Mouse (Mus musculus): ENCODE data around the gene Fxyd1. TPM values are rescaled to one million over a fixed set of nuclear protein-coding genes. Genes with fewer than 3 reads are reported as not detected.

Gene Fxyd1
- total and polyA plus RNA-seq, 3 experiments, result 0.22 TPM; not detected in 2

DNA sequence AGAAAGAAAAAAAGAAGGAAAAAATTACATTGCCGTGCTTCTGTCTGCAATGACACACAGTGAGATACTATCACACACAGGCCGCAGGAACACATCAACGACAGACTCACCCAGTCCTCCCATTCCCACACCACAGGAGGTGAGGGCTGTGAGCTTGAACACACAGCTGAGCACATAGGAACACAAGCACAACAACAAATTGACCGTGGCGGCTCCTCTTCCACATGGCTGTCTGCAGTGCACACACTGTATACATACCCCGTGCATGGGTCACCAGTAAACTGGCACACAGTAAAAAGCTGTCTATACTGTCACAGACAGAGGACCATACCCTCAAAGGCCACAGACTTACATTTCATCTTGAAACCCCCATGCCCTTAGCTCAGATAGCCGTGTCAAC, 551 bp downstream of the Fxyd1 start:
- H3K36me3 ChIP-seq (ENCODE audit: control insufficient read depth in 1 of 2, insufficient read depth in 2 of 2, low read length in 2 of 2), result no peaks in the 10 kb centered on the region
- no peaks in the 10 kb centered on the region for H3K79me2 ChIP-seq (ENCODE audit: control insufficient read depth, insufficient read depth, low read length, poor library complexity)
- H3K27me3 ChIP-seq (ENCODE audit: control insufficient read depth in 1 of 2, insufficient read depth in 2 of 2, low read length in 2 of 2), result no peaks in the 10 kb centered on the region
- no peaks in the 10 kb centered on the region for H3K9me3 ChIP-seq (replicated peaks; ENCODE audit: insufficient read depth, low read length)
- H3K4me1 ChIP-seq (ENCODE audit: control insufficient read depth in 1 of 2, insufficient read depth in 2 of 2, low read length in 2 of 2), result no peaks in the 10 kb centered on the region; a peak in 1 of 4 replicates
- no peak overlapping the region for H3K4me3 ChIP-seq (ENCODE audit: control insufficient read depth in 1 of 2, insufficient read depth in 1 of 2, low read depth in 2 of 2, low read length in 2 of 2)
- TF ChIP-seq POLR2A (IDR thresholded peaks at IDR 0.05; ENCODE audit: control insufficient read depth in 1 of 2, insufficient read depth in 1 of 2, low read depth in 1 of 2, low read length in 2 of 2, poor library complexity in 1 of 2) (no peak), KAT2A (conservative IDR thresholded peaks at IDR 0.05; ENCODE audit: low read depth, low read length) (no peak), ETS1 (IDR thresholded peaks at IDR 0.05; ENCODE audit: low read depth, low read length) (no peak), MEF2A (IDR thresholded peaks at IDR 0.05; ENCODE audit: extremely low read depth, insufficient replicate concordance, low read depth, low read length, poor library complexity, severe bottlenecking) (no peak), ZNF384 (IDR thresholded peaks at IDR 0.05; ENCODE audit: low read depth, low read length) (no peak)
- H3K9ac ChIP-seq (ENCODE audit: control insufficient read depth, low read depth, low read length, poor library complexity, severe bottlenecking), result no peak overlapping the region
- H3K27ac ChIP-seq (ENCODE audit: control insufficient read depth, low read depth, low read length), result no peak overlapping the region
- DNase-seq (ENCODE audit: low read depth, low spot score), result no peak

DNA sequence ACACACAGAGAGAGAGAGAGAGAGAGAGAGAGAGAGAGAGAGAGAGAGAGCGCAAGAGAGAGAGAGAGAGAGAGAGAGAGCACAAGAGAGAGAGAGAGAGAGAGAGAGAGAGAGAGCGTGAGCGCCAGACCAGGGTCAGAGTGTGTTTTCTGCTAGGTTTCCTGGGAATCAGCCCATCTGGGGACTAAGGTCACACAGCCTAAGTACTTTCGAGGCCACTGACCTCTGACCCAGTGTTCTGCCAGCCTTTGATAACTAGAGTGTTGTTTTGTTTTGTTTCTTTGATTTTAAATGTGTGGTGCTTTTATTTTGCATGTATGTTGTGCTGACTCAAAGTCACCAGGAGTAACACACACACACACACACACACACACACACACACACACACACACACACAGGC, 1.1 kb downstream of the Fxyd1 start:
- H3K27me3 ChIP-seq (ENCODE audit: control insufficient read depth in 1 of 2, insufficient read depth in 2 of 2, low read length in 2 of 2), result no peaks in the 10 kb centered on the region
- no peaks in the 10 kb centered on the region for H3K79me2 ChIP-seq (ENCODE audit: control insufficient read depth, insufficient read depth, low read length, poor library complexity)
- H3K9me3 ChIP-seq (replicated peaks; ENCODE audit: insufficient read depth, low read length), result no peaks in the 10 kb centered on the region
- H3K4me3 ChIP-seq (ENCODE audit: control insufficient read depth in 1 of 2, insufficient read depth in 1 of 2, low read depth in 2 of 2, low read length in 2 of 2), result no peak overlapping the region
- H3K9ac ChIP-seq (ENCODE audit: control insufficient read depth, low read depth, low read length, poor library complexity, severe bottlenecking), result no peak overlapping the region
- H3K36me3 ChIP-seq (ENCODE audit: control insufficient read depth in 1 of 2, insufficient read depth in 2 of 2, low read length in 2 of 2), result no peaks in the 10 kb centered on the region
- no peak overlapping the region for H3K27ac ChIP-seq (ENCODE audit: control insufficient read depth, low read depth, low read length)
- H3K4me1 ChIP-seq (ENCODE audit: control insufficient read depth in 1 of 2, insufficient read depth in 2 of 2, low read length in 2 of 2), result no peaks in the 10 kb centered on the region; a peak in 1 of 4 replicates
- no peak for DNase-seq (ENCODE audit: low read depth, low spot score)
- no peak for TF ChIP-seq RAD21 (IDR thresholded peaks at IDR 0.05; ENCODE audit: low read depth, low read length)
- no peak for TF ChIP-seq NRF1 (IDR thresholded peaks at IDR 0.05; ENCODE audit: insufficient read depth, low read depth, low read length, poor library complexity, severe bottlenecking)

- TF ChIP-seq POLR2A (IDR thresholded peaks at IDR 0.05; ENCODE audit: control insufficient read depth in 1 of 2, insufficient read depth in 1 of 2, low read depth in 1 of 2, low read length in 2 of 2, poor library complexity in 1 of 2), result no peak
- no peak for TF ChIP-seq TAL1 (IDR thresholded peaks at IDR 0.05; ENCODE audit: low read length)
- TF ChIP-seq ZMIZ1 (IDR thresholded peaks at IDR 0.05; ENCODE audit: low read depth, low read length), result no peak
- TF ChIP-seq POLR2AphosphoS5 (IDR thresholded peaks at IDR 0.05; ENCODE audit: borderline replicate concordance, low read depth, low read length), result no peak
- no peak for TF ChIP-seq BHLHE40 (IDR thresholded peaks at IDR 0.05; ENCODE audit: borderline replicate concordance, low read depth, low read length)
- TF ChIP-seq NELFE (IDR thresholded peaks at IDR 0.05; ENCODE audit: low read depth, low read length), result no peak
- no peak for TF ChIP-seq ELF1 (IDR thresholded peaks at IDR 0.05; ENCODE audit: low read depth, low read length)
- no peak for TF ChIP-seq USF2 (IDR thresholded peaks at IDR 0.05; ENCODE audit: borderline replicate concordance in 1 of 2, insufficient read depth in 1 of 2, low read depth in 1 of 2, low read length in 2 of 2)
- TF ChIP-seq CHD2 (IDR thresholded peaks at IDR 0.05; ENCODE audit: low read length), result no peak
- TF ChIP-seq RCOR1 (IDR thresholded peaks at IDR 0.05; ENCODE audit: low read depth, low read length), result no peak
- TF ChIP-seq GATA1 (IDR thresholded peaks at IDR 0.05; ENCODE audit: low read depth, low read length), result no peak
- TF ChIP-seq MAZ (IDR thresholded peaks at IDR 0.05; ENCODE audit: low read depth, low read length), result no peak
- no peak for TF ChIP-seq SMC3 (IDR thresholded peaks at IDR 0.05; ENCODE audit: low read depth, low read length)
- no peak for TF ChIP-seq USF1 (IDR thresholded peaks at IDR 0.05; ENCODE audit: low read depth, low read length)
- no peaks in the 10 kb centered on the region; a peak in 1 of 4 replicates for H3K4me1 ChIP-seq (ENCODE audit: control insufficient read depth in 1 of 2, insufficient read depth in 2 of 2, low read length in 2 of 2)
- no peak overlapping the region for H3K9ac ChIP-seq (ENCODE audit: control insufficient read depth, low read depth, low read length, poor library complexity, severe bottlenecking)
- H3K36me3 ChIP-seq (ENCODE audit: control insufficient read depth in 1 of 2, insufficient read depth in 2 of 2, low read length in 2 of 2), result no peaks in the 10 kb centered on the region
- no peaks in the 10 kb centered on the region for H3K79me2 ChIP-seq (ENCODE audit: control insufficient read depth, insufficient read depth, low read length, poor library complexity)
- no peaks in the 10 kb centered on the region for H3K9me3 ChIP-seq (replicated peaks; ENCODE audit: insufficient read depth, low read length)
- no peak for DNase-seq (ENCODE audit: low read depth, low spot score)
- no peak overlapping the region for H3K4me3 ChIP-seq (ENCODE audit: control insufficient read depth in 1 of 2, insufficient read depth in 1 of 2, low read depth in 2 of 2, low read length in 2 of 2)
- no peak overlapping the region for H3K27ac ChIP-seq (ENCODE audit: control insufficient read depth, low read depth, low read length)
- H3K27me3 ChIP-seq (ENCODE audit: control insufficient read depth in 1 of 2, insufficient read depth in 2 of 2, low read length in 2 of 2), result no peaks in the 10 kb centered on the region
Observed at GRCm38 (mm10) chr7:31055354-31055824, 1.6 kb downstream of the Fxyd1 start.

Data from MEL (cell line).